Mouse (Mus musculus) heart, postnatal 4 days (tissue): ENCODE results near the gene Stim2. TPM values are rescaled to one million over a fixed set of nuclear protein-coding genes. Genes with fewer than 3 reads are reported as not detected.

Experiments
- DNase-seq: peaks from one replicate; pipeline ENCODE4 v3.0.0; 2021
- total RNA-seq, 2 experiments: library from RNA; stranded (reverse); gene quantifications; 2 replicates each; pipeline ENCODE4 v1.2.3; 2021

Gene Stim2
- total RNA-seq, 2 experiments from 2014 or later: 27.6 to 27.9 TPM

DNA sequence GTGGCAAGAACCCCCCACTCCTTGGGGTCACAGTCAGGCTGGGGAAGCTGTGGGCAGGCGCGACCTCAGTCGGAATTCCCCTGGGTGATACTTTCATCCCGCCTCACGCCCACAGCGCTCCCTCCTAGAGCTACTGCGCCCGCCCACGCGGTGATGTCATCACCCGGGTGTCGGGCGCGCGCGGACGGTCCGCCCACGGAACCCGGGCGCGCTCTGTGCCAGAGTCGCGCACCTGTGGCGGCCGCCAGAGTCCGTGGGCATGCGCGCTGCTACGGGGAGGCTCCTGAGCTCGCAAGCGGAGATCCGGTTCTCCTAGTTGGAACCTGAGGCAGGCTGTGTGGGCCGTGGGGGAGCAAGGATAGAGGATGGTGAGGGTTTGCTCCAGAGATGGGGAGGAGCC lies 3.0 kb upstream of the Stim2 start:
- DNase-seq: peak; percentile 78

DNA sequence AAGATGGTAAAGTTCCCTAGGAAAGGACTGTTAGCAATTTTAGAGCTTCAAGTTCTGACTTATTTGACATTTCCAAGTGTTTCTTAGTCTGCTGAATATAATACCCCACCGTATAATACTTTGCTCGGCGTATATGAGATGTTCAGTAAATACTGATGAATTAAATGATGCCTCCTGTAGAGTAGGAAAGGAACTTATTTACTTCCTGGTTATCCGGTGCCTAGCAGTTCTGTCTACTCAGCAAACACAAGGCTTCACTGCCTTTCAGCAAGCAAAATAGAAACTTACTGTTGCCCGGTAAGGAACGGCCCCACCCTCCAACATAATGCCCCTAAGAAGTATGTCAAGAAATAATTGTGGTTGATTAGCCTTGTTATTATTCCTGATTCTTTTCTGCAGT lies 1.5 kb upstream of the Stim2 start:
- no peak for DNase-seq

DNA sequence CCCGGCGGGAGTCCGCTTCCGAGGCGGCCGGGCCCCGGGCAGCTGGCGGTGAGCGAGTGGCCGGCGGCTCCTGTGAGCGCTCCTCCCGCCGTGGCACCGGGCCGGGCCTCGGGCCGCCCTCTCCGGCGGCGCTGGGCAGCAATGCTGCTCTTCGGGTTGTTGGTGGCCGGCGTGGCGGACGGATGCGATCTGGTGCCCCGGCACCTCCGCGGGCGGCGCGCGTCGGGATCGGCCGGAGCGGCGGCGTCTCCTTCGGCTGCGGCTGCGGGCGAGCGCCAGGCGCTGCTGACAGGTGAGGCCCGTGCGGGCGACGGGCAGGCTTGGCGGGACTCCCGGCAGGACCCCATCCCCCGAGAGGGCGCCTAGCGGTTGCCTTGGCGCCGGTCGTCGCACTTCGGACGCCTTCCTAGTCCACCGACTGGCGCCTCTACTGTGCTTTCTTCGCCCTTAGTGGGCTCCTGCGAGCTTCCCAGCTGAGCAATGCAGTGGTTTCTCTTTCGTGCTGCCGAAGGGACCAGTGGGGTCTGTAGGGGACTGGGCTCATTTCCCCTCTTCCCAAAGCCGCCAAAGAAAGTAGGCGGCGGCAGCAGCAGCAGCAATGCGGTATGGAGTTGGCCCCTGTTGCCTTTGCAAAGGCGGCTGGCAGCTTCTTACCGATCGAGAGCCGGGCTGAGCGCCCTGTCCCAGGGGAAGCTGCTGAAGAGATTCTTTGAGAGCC lies 603 bp downstream of the Stim2 start:
- DNase-seq: peak; percentile 70

DNA sequence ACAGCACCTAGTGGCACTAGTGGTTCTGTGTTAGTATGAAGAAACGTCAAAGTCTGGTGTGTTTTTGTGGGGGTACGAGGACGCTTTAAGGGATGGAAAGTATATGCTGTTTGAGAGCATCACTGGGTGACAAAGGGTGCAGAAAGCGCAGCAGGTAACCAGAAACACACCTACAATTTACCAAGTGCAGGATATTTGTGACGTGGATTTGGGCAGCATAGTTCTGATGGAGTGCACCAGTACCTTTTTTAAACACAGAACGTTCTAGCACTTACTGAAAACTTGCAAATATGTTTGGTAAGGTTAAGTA lies 1.1 kb downstream of the Stim2 start:
- no peak for DNase-seq

DNA sequence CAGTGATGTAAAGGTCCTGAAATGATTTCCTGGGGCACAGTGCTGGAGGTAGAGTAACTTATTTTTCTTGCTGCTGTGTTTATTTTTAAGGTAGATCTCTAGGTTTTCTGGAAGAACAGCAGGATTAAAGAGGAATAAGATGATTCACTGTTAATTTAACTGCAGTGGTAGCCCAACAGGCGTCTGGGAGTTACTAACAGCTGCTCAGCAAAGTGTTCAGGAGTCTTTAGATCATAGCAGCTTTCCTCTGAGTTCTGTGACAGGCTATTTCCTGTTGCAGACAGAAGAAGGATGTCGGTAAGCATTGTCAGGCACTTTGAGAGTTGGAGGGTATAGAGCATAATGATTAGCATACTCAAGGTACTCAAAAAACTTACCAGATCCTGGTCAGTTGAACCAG lies 1.5 kb downstream of the Stim2 start:
- DNase-seq: no peak

DNA sequence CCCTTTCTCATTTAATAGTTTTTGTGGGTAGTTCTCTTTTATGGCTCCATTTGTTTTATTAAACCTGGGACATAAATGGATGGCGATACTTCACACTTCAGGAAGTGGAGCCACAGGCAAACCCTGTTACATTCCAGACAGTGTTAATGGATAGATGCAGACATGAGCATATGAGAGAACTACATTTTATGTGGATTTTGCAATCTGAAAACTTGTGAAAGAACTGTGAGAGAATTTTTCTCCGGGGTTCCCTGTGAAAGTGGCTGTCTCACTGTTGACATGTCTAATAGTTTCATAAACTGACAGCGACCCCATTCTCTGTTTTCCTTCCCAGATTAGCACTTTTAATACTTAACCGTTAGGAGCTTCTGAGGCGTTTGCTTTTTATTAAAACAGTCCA lies 2.7 kb downstream of the Stim2 start:
- no peak for DNase-seq

DNA sequence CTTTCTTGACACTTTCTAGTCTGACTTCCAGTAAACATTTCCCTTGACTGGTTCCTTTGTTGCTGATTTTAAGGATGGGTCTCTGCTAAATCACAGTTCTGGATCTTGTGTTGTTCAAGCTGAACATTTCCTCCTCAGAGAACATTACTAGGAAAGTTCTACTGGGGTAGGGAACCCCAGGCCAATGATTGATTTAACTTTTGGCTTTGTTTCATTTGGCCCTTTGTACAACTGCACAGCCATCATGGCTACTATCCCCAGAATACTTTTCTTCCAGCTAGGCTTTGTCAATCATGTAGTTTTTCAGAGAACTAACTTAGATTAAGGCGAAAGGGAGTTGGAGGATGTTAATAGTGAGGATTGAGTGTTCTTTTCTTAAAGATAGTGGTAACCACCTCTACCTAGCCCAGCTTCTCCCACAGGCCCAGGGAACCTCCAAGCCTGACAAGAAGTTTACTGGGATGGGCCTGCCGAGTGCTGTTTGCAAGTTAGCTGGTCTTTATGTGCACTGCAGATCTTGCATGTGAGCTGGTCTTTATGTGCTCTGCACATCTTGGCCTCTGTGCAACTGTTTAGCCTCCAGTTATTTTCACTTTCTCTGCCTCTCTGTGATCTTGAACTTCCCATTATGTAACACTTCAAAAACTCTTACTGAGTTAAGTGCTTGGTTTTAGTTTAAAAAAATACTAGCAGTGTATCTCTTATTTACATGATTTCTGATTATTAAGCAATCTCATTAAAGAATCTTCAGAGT lies 7.0 kb downstream of the Stim2 start:
- no peak for DNase-seq

DNA sequence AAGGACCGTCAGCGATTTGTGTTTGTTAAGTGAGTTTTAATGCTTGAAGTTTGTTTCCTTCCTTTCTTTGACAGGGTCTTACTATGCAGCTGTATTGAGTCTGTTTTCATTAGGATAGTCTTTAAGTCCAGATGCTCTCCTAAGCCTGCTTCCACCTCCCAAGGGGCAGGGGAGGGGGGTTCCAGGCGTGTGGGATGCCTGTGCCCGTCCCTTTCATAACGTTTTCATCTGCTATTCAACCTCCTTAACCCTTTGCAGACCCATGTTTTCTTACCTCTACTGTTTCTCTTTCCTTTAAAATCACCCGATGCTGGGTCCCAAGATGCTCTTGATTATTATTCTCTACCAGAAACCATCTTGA lies 7.5 kb downstream of the Stim2 start:
- no peak for DNase-seq

DNA sequence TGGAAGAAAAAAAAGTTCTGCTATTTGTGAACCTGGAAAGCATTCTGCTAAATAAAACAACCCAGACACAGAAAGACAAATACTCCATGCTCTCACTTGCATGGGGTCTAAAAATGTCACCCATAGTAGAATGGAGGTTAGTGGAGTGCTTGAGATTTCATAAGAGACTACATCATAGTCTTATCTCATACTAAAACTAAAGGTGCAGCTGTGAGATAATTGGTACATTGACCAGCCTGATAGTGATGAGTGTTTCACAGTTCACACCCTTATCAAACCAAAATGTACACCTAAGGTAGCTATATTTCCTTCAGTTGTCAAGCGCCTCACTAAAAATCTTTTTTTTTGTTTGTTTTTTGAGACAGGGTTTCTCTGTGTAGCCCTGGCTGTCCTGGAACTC lies 8.5 kb downstream of the Stim2 start:
- DNase-seq: no peak

DNA sequence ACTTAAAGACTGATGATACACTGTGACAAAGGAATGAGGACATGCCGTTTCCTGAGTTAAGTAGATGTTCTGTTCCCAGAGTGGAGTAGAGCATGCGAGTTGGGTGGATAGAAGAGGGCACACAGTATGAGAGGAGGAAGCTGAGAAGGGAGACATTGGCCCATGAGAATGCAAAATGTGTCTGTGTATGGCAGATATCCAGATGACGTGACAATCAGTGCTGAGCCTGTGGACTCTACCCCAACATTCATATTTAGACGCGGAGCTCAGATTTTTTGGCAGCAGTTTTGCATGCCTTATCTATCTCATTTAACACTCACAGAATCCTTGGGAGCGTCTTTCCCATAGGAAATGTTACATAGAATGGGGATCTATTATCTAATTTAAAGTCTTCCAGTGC lies 9.3 kb downstream of the Stim2 start:
- DNase-seq: no peak

DNA sequence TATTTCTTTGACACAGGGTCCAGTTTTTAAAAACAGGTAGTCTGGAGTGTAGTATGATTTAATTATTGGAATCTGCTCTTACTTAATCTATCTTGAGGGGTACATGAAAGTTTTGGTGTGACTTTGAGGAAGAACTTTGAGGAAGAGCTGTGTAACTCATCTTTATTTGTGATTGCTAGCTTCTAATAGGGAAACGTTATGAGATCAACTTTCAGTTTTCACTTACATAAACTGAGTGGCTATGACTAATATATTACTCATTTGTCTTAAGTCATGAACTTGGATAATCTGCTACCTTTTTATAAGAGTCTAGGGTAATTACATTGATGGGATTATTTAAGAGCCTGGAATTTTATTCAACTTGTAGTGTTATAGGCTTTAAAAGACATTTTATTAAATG lies 15.0 kb downstream of the Stim2 start:
- DNase-seq: no peak

DNA sequence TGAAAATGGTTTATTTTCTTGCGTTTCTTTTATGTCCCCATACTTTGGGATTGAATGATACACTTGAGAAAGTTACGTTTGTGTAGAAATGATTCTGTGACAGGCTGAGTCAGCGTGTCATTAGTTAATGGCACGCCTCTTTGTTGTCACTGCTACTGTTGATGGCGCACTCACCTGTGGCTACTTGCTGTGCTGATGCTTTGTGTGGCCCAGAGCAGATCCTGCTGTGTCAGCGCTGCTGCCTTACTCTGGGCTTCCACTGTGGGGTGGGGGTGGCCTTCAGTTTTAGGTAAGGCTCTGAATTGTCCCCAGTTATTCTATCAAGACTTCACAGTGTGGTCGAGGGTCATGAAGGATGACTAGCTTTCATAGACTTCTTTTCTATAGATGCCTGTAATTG lies 18.8 kb downstream of the Stim2 start:
- DNase-seq: no peak

DNA sequence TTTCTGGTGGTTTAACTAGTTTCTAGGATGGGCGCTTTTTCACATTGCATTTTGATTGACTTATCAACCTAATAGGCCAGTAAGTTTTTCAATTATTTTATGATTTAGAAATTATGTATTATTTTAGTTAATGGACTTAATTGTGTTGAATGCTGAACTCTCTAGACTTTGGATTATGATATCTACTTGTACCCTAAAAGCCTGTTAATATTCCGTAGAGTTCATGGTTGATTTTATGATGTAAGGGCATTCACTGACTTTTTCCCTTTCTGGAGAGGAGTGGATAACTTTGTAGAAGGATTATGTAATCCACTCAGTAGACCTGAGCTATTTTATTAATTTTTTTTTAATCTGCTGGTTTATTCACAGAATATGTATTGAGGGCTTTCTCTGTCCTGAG lies 20.6 kb downstream of the Stim2 start:
- DNase-seq: no peak

DNA sequence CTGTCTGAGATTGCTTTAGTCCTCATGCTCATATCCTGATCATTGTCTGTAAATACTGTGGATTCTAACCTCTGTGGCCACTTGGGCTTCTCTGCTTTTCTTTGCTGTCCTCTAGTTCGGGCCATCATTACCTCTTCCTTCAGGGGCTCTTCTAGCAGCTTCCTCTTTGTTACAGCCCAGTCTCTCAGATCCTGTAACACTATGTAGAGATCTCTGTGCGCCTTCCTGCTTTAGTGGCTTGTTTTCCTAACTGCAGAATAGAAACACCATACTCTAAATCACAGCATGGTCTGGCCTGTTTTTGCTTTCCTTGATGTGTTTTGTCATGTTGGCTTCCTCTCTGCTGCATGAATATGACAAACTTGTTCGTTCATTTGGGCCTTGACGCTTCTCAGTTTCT lies 21.2 kb downstream of the Stim2 start:
- DNase-seq: no peak

DNA sequence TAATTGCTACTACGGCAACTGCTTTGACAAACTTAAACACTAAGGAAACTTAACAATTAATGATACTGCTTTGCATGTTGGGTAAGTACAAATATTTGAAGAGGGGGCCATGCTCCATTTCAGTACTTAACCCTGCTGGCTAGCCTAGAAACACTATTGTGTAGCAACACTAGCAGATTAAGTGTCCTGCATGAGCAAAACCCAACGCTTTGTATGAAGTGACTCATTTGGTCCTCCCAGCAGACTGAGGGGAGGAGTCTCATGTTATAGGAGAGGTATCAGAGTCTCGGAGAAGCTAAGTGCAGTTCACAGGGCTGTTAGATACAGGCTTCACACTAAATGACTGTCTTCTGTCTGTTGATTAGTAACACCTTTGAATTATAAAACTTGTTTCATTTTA lies 26.3 kb downstream of the Stim2 start:
- DNase-seq: no peak

DNA sequence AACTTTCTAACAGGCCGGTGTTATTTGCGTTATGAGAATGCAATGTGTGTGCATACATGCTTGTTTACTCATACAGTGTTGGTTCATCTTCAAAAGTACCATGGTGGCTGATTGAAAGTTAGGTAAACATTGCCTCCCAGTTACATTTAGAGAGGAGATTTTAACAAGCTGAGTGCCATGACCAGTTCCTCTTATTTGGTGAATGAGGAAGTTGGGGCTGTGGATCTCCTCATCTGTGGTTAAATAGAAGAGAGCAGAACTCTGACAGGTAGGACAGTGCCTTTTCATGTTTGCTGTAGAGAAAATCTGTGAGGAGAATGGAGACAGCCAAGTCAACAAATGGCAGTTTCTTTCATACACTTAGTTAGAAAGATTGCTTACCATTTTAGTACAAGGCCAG lies 27.3 kb downstream of the Stim2 start:
- no peak for DNase-seq

DNA sequence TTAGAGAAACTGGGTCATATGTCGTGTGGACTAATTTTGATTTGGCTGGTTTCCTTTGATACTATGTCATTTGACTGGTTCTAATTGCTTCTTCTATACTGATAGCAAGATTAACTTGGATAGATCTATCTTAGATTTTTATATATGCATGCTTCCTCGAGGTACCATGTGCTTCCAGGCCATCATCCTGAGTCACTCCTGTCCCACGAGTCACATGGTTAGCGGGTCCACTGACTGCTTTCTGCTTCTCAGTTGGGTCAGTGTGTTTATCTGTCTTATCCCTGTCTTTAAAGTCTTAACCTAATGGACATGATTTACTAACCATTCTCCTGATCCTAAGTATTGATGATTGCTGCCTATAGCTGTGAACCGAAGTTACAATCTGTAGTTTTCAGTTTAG lies 34.9 kb downstream of the Stim2 start:
- DNase-seq: no peak

DNA sequence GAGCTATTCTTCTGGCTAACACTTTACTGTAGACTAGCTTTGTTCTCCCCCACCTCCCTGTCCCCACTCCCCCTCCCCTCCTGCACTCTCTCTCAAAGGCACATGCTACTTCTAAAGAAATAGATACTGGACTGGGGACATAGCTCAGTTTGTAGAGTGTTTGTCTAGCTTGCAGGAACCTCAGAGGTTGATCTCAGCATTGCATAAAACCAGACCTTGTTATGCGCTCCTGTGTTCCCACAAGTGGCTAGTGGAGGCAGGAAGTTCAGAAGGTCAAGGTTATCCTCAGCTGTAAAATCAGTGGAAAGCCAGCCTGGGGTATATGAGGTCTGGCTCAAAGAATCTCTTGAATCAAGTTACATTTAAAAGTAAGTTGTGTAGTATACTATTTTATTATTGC lies 36.4 kb downstream of the Stim2 start:
- DNase-seq: no peak

DNA sequence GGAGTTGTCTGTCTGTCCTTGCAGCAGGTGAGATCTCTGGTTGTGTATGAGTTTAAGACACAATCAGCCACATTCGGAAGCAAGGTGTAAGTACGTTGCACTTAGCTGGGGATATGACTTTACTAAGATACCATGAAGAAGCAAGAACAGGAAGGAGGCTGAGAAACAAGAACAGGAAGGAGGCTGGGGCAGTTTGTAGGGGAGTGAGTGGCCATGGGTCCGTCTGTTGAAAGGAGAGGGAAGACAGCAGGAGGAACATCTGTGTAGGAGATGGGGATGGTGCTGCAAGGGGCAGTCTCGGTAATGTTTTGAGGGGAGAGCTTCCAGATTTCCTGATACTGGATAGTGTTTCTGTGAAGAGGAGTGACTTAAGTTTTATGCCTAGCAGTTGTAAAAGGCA lies 40.3 kb downstream of the Stim2 start:
- DNase-seq: no peak

DNA sequence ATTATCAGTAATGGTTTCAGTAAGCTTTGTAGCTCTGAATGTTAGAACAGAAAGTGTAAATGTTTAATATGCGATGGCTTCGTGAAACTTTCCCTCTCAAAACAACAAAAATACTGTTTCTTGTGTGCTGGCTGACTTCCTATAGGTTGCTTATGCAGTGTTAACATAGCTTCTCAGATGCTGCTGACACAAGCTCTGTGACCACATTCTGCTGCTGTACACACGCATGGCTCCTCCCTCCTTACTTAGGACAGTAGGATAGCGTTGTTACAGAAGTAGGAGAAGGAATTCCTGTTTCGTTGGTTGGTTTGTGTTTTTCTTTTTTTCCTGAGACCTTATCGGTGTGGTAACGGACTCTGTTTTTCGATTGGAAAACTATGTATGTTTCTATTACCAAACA lies 42.2 kb downstream of the Stim2 start:
- no peak for DNase-seq

DNA sequence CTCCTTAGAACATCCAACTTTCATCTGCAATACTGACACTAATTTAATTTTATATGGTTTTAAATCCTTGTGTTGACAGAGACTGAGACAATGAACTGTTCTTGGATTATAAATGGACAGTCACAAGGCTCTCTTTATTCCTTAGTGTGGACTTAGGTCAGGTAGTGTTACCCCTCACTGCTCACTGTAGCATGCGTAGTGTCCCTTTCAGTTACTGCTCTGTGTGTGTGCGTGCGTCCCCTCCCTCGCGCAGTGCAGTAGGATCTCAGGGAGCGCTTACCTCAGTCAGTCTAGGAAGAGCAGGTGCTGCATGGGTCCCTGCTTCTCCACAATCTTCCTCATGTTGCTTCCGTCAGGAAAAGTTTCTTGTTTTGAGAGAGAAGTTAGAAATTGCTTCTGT lies 43.7 kb downstream of the Stim2 start:
- DNase-seq: no peak

DNA sequence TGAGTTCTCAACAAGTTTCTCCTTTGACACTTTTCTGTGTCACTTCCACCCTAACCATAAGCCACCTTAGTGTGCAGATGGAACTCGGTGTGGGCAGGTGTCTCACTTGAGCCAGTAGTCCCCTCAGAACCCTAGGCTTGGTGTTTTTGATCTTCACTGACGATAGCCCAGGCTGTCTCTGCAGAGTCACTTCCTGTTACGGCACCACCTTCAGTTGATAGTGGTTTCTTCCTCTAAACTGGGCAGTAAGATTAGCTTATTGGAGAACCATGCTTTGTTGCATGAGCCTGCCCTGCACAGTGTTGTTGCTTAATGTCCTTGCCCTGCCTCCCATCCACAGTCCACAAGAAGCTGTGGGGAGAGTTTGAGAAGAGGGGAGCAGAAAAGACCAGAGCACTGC lies 47.2 kb downstream of the Stim2 start:
- DNase-seq: no peak

DNA sequence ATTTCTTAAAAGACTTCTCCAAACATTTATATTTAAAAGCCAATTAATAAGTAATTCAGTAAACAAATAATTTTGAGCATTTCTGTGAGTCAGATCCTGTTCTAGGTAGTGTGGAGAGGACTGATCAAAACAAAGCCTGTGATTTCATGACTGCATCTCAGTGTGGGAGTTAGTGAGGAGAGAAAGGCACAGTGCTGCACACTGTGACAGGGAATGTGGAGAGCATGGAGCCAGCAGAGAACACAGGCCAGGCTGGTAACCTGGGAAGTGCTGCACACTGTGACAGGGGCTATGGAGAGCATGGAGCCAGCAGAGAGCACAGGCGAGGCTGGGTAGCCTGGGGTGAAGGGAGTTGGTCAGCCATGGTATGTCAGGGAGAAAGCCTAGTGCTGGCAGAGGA lies 48.1 kb downstream of the Stim2 start:
- no peak for DNase-seq

DNA sequence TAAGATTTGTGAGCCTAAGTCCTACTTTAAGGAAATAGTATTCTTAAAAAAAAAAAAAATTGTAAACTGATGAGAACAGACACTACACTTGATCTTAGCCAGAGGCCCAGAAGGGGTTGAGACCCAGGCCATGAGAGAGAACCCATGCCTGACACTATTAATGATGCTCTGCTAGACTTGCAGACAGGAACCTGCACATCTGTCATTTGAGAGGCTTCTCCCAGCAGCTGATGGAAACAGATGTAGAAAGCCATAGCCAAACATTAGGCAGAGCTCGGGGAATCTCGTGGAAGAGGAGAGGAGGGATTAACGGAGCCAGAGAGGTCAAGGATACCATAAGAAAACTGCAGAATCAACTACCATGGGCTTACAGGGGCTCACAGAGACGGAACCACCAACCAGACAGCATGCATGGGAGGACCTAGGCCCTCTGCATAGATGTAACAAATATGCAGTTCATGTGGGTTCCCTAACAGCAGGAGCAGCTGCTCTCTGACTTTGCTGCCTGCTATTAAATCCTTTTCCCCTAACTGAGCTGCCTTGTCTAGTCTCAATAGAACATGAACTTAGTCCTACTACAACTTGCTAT lies 50.9 kb downstream of the Stim2 start:
- no peak for DNase-seq
